Comparison of ENCODE assay signal across 8 mouse cellular contexts in genomic region chr4:117288927-117289801, GRCm38 (mm10). TPM values are rescaled to one million over a fixed set of nuclear protein-coding genes. Genes with fewer than 3 reads are reported as not detected.
DNase-seq lines count a peak whose midpoint lies in the region; ATAC-seq and TF ChIP-seq lines count a peak whose summit lies in the region.

No protein-coding gene starts in this region.

- peaks cover 8% of the 10 kb centered on the region for H3K36me3 ChIP-seq in intestine, embryonic 16.5 days (ENCODE audit: control insufficient read depth, insufficient read depth, low read length)
- peaks cover 32% of the 10 kb centered on the region for H3K36me3 ChIP-seq in limb, embryonic 14.5 days (ENCODE audit: control insufficient read depth, insufficient read depth, low read length)
- peaks cover 8% of the 10 kb centered on the region for H3K36me3 ChIP-seq in midbrain, embryonic 15.5 days (replicated peaks)

- TF ChIP-seq POLR2A in limb, embryonic 14.5 days (IDR thresholded peaks at IDR 0.05; ENCODE audit: borderline replicate concordance, extremely low read depth, insufficient read depth, insufficient read length): peak; percentile 10; the same call in 1 of the 2 replicates

- H3K4me3 ChIP-seq in intestine, embryonic 16.5 days (ENCODE audit: low read length): peak overlapping the region; percentile 74
- peak overlapping the region; percentile 78 for H3K4me3 ChIP-seq in limb, embryonic 14.5 days (replicated peaks; ENCODE audit: low read length)
- peak overlapping the region; percentile 80 for H3K4me3 ChIP-seq in midbrain, embryonic 15.5 days

- peak overlapping the region; percentile 83 for H3K4me2 ChIP-seq in intestine, embryonic 16.5 days (ENCODE audit: low read depth, low read length)
- peak overlapping the region; percentile 64 for H3K4me2 ChIP-seq in limb, embryonic 14.5 days (replicated peaks; ENCODE audit: low read depth, low read length, severe bottlenecking)
- H3K4me2 ChIP-seq in midbrain, embryonic 15.5 days: peak overlapping the region; percentile 66

- H3K27ac ChIP-seq in intestine, embryonic 16.5 days (ENCODE audit: low read length): peak overlapping the region; percentile 94
- peak overlapping the region; percentile 95 for H3K27ac ChIP-seq in limb, embryonic 14.5 days (replicated peaks; ENCODE audit: low read depth, low read length)
- peak overlapping the region; percentile 88 for H3K27ac ChIP-seq in midbrain, embryonic 15.5 days

- peak; percentile 94 for ATAC-seq in intestine, embryonic 16.5 days
- peak; percentile 93 for ATAC-seq in limb, embryonic 14.5 days (ENCODE audit: low FRiP score, low read depth)
- peak; percentile 84 for ATAC-seq in midbrain, embryonic 15.5 days (replicated peaks)

- H3K4me1 ChIP-seq in intestine, embryonic 16.5 days (ENCODE audit: control insufficient read depth, insufficient read depth, low read length): peaks cover 30% of the 10 kb centered on the region
- H3K4me1 ChIP-seq in limb, embryonic 14.5 days (ENCODE audit: control insufficient read depth, insufficient read depth, low read length): peaks cover 3% of the 10 kb centered on the region; the same call in 1 of the 2 replicates
- H3K4me1 ChIP-seq in midbrain, embryonic 15.5 days: peaks cover 52% of the 10 kb centered on the region

- peak; percentile 87 for DNase-seq in 3134 (ENCODE audit: extremely low read depth, insufficient read length, low spot score)
- peak; percentile 75 for DNase-seq in adrenal gland, adult 8-10 months
- peak; percentile 78 for DNase-seq in embryo, embryonic 11.5 days (ENCODE audit: low read depth, low spot score)
- peak; percentile 68 to 83 for DNase-seq in gastrocnemius, postnatal 4 days (ENCODE audit: low spot score in 2 of 2)
- peak; percentile 84 for DNase-seq in limb, embryonic 14.5 days (ENCODE audit: low spot score)
- peak; percentile 76 to 78 for DNase-seq in spleen, adult 18-20 months

- H3K9me3 ChIP-seq in intestine, embryonic 16.5 days (ENCODE audit: control insufficient read depth, low read length): no peaks in the 10 kb centered on the region
- H3K9me3 ChIP-seq in limb, embryonic 14.5 days (ENCODE audit: control insufficient read depth, low read length): no peaks in the 10 kb centered on the region
- no peaks in the 10 kb centered on the region for H3K9me3 ChIP-seq in midbrain, embryonic 15.5 days

- H3K9ac ChIP-seq in intestine, embryonic 16.5 days (ENCODE audit: low read depth, low read length): peak overlapping the region; percentile 78
- peak overlapping the region; percentile 89 for H3K9ac ChIP-seq in limb, embryonic 14.5 days (ENCODE audit: low read depth, low read length, severe bottlenecking)
- H3K9ac ChIP-seq in midbrain, embryonic 15.5 days: peak overlapping the region; percentile 70

- under 1% methylated on average over 70 of the region's 80 CpGs for WGBS in intestine, embryonic 16.5 days
- 1% methylated on average over 46 of the region's 80 CpGs for WGBS in limb, embryonic 14.5 days
- under 1% methylated on average over 72 of the region's 80 CpGs for WGBS in midbrain, embryonic 15.5 days

- no peaks in the 10 kb centered on the region for H3K27me3 ChIP-seq in intestine, embryonic 16.5 days (replicated peaks; ENCODE audit: control insufficient read depth, insufficient read depth, low read length)
- H3K27me3 ChIP-seq in limb, embryonic 14.5 days (ENCODE audit: control insufficient read depth, insufficient read depth, low read length): no peaks in the 10 kb centered on the region
- H3K27me3 ChIP-seq in midbrain, embryonic 15.5 days (replicated peaks): no peaks in the 10 kb centered on the region

RNA-seq across cellular contexts. Expression of gene Armh1, which starts 37.2 kb away (rescaled TPM):
- 1 to 10 TPM; 2.6 to 3.7 (median 3.0) TPM for total RNA-seq in adrenal gland, adult 8-10 months (2022)
- total RNA-seq in gastrocnemius, postnatal 4 days (2021): not detected
- polyA plus RNA-seq in intestine, embryonic 16.5 days (2015; fragmentation: Nextera tagmentation; extraction: Ambion mirVana): 0.40 and 0.47 TPM in 2 replicates
- 1.4 and 1.9 TPM in 2 replicates for polyA plus RNA-seq in limb, embryonic 14.5 days (2012; rRNA removed)
- polyA plus RNA-seq in limb, embryonic 14.5 days (2014; fragmentation: Nextera tagmentation; extraction: Ambion mirVana): 0.40 and 1.3 TPM in 2 replicates
- 1.8 TPM in 2 replicates for polyA plus RNA-seq in midbrain, embryonic 15.5 days (2015; fragmentation: Nextera tagmentation; extraction: Ambion mirVana)

RNA-seq across cellular contexts. Expression of gene Tmem53, which starts 37.4 kb away (rescaled TPM):
- 100 to 1,000 TPM in 1 of 4 experiments, 10 to 100 TPM in 3; 52.4 to 103 (median 74.9) TPM for total RNA-seq in adrenal gland, adult 8-10 months (2022)
- 10 to 100 TPM; 11.5 to 13.8 TPM for total RNA-seq in gastrocnemius, postnatal 4 days (2021)
- 11.2 and 11.8 TPM in 2 replicates for polyA plus RNA-seq in intestine, embryonic 16.5 days (2015; fragmentation: Nextera tagmentation; extraction: Ambion mirVana)
- polyA plus RNA-seq in limb, embryonic 14.5 days (2012; rRNA removed): 7.7 and 11.2 TPM in 2 replicates
- 10.5 and 12.0 TPM in 2 replicates for polyA plus RNA-seq in limb, embryonic 14.5 days (2014; fragmentation: Nextera tagmentation; extraction: Ambion mirVana)
- 9.6 and 11.1 TPM in 2 replicates for polyA plus RNA-seq in midbrain, embryonic 15.5 days (2015; fragmentation: Nextera tagmentation; extraction: Ambion mirVana)

Comparison
In these comparisons a context has a peak if more than half of its experiments do, and no peak if none do; other contexts are left out.
1. Peak in every context shown above with its lines: DNase-seq, ATAC-seq, H3K4me3 ChIP-seq and H3K27ac ChIP-seq.